Mouse (Mus musculus): Measurements from ENCODE around the gene Cdc6.
"Not testable (repeated sequence)": the region's sequence is repeated elsewhere in the genome, so short reads cannot be mapped to it uniquely, and the experiment has no call there.

Cdc6 gene

DNA sequence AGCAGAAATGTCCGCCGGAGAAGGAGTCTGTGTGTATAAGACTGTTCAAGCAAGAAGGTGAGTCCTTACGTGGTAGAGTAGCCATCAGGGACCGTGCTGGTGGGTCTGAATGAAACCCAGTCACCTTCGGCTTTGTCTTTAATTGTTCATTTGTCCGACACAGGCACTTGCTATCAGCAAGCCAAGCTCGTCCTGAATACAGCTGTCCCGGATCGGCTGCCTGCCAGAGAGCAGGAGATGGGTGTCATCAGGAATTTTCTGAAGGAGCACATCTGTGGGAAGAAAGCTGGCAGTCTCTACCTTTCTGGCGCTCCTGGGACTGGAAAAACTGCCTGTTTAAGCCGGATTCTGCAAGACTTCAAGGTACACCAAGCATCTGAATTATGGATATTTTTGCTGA is 2.8 kb downstream of the Cdc6 start:
- DNase-seq, result no peak

DNA sequence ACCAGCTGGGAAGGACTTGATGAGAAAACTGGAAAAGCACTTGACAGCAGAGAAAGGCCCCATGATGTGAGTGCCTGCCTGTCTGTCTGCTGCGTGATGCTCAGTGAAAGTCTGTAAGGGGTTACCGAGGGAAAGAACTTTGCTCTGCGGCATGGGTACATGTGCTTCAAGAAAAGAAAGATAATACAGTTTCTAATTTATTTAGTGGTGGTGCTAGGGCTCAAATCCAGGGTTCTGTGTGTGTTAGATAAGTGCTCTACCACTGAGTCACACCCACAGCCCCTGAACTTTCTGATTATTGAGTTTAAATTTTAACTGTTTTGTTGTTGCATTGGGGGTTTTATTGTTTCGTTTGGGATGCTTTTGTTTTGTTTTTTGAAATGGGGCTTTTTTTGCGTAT is 3.9 kb downstream of the Cdc6 start:
- no peak for DNase-seq

DNA sequence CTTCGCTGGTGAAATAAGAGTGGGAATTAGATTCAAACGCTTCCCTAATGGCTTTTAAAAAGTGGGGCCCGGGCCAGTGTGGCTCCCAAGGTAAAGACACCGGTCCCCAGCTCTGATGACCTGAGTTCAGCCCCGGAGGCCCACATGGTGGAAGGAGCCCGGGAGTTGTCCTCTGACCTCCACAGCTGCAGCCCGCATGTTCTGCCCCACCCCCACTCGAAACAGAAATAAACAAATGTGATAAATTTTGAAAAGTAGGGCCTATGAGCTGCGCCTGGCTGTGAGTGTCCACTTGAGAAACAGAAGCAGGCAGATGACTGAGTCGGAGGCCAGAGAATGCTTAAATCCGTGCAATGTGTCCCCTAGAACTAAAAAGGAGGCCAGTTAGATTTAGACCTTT is 6.6 kb downstream of the Cdc6 start:
- DNase-seq, result no peak

DNA sequence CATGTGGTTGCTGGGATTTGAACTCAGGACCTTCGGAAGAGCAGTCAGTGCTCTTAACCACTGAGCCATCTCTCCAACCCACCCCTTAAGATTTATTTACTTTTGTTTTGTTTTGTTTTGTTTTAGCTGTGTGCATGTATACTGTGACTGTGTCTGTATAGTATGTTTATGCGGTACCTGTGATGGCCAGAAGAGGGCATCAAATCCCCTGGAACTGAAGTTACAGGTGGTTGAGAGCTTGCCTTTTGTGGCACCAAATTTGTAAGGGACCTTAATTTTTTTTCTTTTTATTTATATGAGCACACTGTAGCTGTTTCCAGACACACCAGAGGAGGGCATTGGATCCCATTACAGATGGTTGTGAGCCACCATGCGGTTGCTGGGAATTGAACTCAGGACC is 8.8 kb downstream of the Cdc6 start:
- DNase-seq, result not testable (repeated sequence)

DNA sequence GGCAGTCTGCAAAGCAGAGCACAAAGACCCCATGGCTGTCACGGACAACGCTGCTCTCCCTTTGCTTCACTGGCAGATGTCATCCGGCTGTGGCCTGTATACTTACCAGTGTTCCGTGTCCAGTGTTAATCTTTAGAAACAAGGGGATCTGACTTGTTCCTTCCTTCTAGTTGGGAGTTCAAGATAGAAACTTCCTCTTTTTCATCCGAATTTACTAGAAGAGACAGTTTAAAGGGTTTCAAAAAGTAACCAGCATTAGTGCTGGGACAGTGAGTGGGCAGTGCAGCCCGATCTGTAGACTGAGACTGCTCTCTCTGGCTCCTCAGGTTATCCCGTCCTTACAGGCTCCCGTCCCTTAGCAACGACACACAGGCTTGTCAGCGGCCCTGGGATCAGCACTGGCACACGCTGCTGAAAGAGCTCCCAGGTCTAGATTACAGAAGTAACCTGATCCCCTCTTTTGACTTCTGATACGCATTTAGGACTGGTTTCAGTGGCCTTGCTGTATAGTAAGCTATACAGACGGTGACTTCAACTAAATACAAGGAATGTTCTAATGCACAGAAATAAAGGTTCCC is 9.9 kb downstream of the Cdc6 start:
- no peak for DNase-seq

DNA sequence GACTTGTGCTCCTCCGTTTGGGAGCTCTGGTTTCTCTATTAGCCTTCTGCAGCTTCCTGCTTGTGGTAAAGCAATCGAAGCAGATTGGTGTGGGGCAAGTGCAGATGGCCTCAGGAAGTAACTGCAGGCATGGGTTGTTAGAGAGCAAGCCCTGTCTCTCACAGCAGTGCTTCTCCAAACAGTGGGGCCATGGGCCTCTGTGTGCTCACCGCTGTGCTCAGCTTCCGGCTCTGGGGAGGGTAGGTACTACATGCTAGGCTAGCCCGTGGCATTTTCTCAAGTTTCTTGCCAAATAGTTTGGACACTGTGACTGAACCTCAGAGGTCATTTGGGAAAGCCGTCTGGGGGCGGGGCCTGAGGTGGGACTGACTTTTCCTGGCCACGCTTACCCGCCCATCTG is 10.6 kb downstream of the Cdc6 start:
- peak; percentile 70 for DNase-seq

DNA sequence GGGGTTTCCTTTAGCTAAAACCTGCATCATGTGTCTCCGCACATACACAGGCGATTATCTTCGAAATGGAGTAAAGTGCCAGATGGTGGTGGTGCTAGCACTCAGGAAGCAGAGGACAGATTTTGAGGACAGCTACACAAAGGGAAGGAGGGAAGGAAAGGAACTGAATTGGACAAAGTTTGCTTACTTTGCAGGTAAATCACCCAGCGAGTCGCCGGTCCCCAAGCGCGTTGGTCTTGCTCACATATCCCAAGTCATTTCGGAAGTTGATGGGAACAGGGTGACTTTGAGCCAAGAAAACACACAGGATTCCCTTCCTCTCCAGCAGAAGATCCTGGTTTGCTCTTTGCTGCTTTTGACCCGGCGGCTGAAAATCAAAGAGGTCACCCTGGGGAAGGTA is 11.4 kb downstream of the Cdc6 start:
- no peak for DNase-seq

DNA sequence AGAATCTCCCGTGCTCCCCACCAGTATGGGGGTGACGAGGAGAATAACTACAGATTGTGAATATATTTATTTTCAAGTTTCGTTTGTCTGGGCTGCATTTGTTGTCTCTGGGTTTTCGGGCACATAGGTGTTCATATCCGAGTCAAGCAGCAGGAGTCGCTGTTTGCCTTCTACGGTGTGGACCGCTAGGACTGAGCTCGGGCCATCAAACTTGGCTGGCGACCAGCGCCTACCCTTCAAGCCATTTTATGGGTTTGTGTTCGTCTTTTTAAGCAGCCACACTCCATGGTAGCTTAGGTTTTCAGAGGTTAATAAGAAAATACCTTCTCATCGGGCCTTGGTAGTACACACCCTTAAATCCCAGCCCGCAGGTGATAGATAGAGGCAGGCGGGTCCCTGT is 14.2 kb downstream of the Cdc6 start:
- not testable (repeated sequence) for DNase-seq

DNA sequence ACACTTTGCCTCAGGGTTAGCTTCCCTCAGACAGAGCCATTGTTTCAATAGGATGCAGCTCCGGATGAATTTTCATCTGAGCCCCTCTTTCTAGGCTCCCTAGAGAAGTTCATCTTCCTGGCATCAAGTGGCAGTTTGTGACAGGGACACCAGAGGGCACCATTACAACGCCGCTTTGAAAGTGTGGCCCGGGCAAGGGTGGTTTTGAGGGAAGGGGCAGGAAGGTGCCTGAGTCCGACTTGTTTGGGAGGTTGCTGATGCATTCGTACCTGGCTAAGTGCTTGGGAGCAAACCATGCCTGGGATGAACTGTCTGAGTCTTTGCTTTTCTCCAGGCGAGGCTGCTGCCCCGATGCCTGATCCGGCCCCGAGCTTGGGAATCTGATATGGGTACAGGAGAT is 14.7 kb downstream of the Cdc6 start:
- DNase-seq, result peak; percentile 69

DNA sequence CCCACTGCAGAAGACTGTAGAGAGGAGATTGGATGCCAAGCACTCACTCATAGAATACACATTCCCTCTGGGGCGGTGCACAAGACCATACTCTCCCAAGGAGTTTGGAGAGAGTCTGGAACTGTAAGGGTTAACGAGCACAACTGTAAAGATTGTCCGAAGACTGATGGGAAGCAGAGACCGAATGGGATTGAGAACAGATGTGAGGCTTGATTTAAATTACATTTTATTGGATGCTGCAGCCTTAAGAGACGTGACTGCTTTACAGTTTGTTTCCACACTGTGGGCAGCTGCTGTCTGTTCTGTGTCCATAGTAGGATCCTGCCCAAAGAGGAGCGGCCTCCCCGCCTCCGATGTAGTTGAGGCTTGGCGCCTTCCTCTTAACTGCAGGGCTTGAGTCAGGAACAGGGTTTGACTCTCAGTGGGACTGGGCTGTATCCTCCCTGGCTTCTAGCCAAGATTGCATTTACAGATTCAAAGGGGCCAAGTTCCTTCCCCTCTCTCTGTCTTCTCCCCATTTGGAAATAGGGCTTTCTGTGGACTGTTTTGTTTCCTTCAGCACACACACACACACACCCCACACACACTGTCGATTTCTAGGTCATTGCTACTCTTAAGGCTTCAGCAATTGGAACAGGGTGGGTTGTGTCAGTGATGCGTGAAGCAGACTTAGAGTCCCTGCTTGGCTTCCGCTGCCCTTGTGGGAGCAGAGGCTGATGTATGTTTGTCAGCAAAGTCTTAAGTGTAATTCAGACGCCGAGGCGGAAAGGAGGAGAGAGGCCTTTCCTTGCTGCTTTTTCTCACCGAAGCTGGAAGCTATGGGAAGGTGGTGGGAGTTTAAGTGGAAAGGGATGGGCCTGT is 15.5 kb downstream of the Cdc6 start:
- not testable (repeated sequence) for DNase-seq

DNA sequence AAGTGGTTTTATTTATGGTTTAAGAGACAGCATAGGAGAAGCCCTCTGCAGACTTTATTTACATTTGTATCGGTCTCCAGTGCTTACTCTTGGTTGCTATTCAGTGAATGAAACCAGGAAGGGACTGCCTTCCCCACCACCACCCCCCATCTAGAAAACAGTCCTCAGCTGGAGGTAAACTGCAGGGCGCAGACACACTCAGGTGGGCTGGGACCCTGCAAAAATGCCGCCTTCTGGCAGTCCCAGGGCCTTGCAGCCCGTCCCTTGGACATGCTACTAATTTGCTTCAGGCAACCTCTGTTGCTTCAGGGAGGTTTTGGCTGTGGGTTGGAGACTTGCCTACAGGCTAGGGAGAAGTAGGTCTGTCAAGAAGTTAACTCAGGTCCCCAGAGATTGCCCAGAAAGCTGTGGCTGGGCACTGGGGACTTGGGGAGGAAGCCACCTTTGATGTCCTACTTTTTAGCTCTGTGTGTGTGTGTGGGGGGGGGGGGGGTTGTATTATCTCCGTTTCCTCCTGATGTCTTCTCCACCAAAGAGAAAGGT is 17.1 kb downstream of the Cdc6 start:
- no peak for DNase-seq

DNA sequence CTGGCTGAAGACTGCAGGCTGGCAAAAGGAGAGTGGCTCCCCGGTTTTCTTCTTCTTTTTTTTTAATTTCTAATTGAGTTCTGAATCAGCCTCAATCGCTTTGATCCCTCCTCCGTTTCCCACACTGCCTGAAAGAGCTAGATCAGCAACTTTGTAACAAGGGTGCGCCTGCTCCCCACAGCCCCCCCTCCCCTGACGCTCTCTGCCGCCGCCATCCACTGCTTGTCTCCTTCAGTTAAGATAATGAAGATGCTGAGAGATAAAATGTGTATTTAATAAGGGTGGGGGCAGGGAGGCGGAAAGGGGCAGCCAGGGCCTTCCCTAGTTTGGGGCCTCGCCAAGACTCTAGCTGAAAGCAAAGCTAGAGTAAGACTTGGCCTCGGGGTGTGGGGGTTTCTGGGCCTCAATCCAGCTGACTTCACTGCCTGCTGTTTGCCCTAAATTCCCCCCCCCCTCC is 17.7 kb downstream of the Cdc6 start:
- DNase-seq, result peak; percentile 18

DNA sequence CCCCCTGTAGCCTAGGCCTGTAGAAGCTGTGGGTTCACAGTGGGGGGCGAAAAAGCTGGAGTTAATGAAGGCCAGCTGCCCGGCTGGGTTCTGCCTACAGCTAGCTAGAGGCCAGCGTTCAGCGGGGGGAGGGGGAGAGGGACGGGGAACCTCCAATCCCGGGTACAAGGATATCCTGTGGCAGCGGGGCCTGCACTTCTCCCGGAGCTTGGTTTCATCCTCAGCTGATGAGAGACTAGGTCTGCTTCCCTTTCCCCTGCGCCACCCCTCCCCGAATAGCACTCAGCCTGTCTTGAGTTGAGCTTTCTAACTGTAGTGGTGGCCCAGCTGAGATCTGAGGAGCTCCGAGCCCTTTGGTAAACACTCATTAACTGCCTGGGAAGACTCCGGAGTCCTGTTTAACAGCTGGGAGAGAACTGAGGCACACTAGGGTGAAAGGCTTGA is 18.3 kb downstream of the Cdc6 start:
- no peak for DNase-seq

DNA sequence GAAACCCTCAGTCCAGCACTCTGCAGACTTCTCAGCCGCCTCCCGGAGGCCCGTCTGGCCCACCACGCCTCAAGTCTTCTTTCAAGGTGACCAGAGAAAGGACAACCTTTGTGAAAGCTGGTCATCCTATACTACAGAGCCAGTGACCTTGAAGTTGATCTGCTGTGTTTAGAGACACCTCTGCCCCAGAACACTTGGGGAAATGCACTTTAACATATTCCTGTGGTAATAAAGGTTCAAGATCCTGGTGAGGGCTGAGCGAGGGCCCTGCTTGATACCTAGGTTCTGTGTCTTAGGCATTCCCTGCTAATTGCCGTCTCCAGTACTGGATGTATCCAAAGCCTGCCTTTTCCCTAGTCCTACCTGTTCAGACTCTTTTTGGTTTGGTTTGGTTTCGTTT is 19.0 kb downstream of the Cdc6 start:
- DNase-seq, result no peak

DNA sequence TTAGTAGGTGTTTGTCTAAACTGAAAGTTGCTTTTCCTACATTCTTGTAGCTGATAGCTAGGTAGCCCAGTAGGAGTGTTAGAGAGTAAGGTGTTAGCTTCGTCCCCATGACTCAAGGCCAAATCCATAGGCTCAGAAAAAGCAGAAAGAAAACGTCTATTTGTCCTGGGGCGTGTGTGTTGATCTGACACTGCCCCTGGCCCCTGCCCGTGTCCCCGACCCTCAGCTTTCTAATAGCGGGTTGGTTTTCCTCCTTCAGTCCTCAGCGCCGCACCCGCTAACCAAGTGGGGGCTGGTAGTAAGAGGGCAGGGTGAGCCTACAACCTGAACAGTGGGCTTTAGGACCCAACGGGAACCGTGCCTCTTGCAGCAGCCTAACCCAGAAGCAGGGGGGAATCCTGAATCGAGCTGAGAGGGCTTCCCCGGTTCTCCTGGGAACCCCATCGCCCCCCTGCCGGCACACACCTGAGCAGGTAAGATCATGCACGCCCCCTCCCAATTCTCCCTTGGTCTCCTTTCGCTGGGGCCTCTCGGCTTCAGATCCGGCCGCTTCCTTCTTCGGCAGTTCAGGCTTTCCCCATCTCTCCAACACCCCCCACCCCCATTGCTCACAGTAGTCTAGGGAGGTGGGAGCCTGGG is 20.0 kb downstream of the Cdc6 start, which contains the start of gene Rara:
Rara (plus strand) TSS at position 381 of the 639 bp plus-strand sequence.
- no peak for DNase-seq

DNA sequence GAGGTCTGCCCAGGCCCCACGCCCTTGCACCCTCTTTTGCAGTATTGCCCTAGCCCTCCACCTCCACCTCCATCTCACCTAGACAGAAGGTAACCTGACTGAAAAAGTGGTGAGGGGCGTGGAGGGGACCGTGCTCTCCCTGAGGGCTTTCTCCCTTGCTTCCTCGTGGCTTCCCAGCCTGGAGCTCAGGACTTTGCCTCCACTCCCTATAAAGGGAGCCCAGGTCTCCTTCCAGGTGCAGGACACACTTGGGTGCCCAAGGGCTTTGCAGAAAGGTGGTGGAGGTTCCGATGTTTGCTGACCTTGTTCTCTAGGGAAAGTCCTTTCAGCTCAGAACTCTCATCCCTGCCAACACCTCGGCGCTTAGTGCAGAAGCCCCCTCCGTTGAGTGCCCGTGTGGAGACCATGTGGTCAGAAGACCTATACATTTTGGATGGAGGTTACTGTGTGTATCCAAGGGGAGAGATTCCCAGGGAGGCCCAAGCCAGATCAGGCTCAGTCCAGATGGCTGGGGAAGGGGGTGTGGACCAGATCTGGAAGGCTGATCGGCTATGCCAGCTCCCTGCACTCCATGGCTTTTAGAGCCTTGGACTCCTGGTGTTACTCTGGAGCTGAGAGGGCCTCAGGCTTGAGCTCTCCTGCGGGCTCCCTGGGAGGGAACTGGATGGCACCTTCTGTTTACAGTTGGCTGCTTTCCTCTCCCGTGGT is 20.7 kb downstream of the Cdc6 start:
- peak; percentile 57 for DNase-seq

DNA sequence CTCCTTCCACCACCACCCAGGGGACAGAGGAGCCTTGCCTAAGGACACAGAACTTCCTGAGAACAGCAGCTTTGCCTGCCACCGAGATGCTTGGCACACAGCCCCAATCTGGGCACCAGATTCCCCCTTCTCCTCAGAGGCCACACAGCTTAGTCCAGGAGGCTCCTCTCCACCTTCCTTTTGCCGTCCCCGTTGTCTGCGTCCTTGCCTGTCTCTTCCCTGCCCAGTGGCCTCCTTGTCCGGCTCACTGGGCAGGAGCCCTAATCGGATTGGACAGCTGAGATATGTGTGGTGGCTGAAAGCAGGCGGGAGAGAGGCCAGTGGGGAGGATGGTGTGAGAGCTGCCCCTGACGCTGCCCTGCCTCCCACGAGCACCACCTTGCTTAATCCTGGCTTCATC is 21.9 kb downstream of the Cdc6 start:
- DNase-seq, result peak; percentile 14

DNA sequence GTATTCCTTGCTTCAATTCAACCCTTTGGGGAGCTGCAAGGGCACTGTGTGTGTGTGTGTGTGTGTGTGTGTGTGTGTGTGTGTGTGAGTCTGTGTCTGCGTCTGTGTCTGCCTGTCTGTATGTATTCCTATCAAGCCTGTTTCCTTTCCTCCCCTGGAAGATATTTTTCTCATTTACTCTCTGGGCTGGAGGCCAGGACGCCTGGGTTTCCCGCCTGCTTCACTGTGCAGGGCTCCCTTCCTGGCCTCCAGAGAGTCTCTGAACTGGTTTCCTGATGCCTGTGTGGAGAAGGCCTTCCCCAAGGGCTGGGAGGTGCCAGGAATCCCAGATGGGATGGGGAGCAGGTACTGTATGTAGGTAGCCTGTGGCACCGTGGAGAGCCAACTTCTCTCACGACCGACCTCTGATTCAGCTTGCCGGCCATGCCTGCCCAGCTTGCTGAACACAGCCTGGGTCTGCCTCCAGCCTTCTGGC is 22.6 kb downstream of the Cdc6 start:
- peak; percentile 10 for DNase-seq

DNA sequence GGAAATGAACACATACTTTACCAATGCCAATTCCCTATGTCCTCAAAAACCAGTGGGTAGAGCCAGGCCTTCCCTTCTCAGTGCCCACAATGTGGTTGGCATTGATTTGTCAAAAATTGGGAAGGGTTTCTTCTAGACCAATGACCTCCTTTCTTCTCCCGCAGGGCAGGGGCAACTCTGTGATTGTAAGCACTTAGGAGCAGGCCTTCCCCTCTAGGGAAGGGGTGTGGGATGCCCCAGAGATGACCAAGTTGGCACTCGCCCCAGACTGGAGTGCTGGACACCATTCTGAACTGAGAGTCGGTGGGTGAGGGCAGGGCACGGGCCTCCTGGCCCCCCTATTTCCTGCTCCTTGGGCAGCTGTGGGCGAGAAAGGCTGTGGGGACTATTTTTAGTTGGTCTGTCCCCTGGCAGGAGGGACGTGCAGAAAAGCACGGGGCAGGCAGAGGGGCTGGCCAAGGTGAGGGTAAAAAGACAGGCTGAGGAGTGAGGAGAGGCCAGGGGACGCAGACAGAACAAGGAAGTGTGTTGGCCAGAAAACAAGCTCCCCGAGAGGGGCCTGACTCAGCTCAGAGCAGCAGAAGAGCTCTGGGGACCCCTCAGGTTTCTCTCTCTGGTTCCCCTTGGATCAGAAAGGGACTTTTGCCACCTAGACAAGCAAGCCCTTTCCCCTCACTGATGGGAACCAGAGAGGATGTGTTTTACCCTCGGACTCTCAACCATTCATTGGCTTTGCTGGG is 23.3 kb downstream of the Cdc6 start:
- DNase-seq, result peak; percentile 7

DNA sequence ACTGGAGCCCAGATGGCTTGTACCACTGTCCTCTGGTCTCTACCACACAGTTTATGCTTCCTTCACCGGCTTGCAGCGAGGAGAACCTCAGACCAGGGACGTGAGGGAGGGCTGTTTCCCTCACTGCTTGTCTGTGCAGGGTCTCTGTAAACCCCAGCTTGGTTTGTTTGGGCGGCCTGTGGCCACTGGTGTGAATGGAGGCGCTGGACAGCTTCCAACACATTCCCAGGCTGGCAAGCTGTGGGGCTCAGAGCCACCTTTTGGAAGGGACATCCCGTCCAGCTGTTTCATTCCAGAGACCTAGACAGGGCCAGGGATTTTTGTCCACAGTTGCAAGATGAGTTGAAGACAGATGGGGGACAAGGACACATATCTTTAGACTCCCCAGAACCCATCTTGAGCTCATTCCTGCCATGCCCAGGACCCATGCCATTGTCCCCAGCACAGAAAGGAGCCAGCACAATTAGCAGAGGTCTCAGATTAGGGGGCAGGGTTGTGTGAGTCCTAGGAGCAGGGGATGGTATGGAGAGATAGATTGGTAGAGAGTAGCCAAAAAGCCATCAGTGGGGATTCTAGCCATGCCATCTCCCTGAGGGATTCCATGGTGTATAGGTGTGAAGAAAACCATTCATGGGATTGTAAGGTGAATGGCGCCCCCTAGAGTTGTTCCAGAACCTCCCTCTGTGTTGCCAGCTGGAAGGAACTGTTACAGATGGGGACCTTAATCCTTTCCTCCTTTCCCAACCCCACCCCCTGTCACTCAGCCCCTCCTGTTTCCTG is 24.1 kb downstream of the Cdc6 start:
- DNase-seq, result peak; percentile 41

Data from kidney, adult 9 months (tissue).